Mouse (Mus musculus) forebrain, embryonic 11.5 days (tissue): ENCODE data around the gene Utf1. TPM values are rescaled to one million over a fixed set of nuclear protein-coding genes. Genes with fewer than 3 reads are reported as not detected.

ENCODE experiments used
- ATAC-seq: fragments of 200-750 bp; cut with Nextera tagmentation; replicated peaks from 2 replicates; pipeline ENCODE4 v1.8.0; 2017; ENCODE audit warnings: moderate TSS enrichment; ENCODE audit not compliant: low FRiP score
- DNase-seq: peaks from one replicate; pipeline ENCODE4 v3.0.0-alpha.2; 2017; ENCODE audit warnings: low spot score
- H3K27ac ChIP-seq: fragments of 300-500 bp; sonication (generic); 2 replicates; pipeline ENCODE4 v1.5.1; 2014; ENCODE audit warnings: low read depth, low read length
- H3K27me3 ChIP-seq: fragments of 300-500 bp; sonication (generic); 2 replicates; pipeline ENCODE4 v1.6.1; 2014; ENCODE audit warnings: mild to moderate bottlenecking, low read length, mixed read lengths; ENCODE audit not compliant: control insufficient read depth, insufficient read depth
- H3K36me3 ChIP-seq: fragments of 300-500 bp; sonication (generic); 2 replicates; pipeline ENCODE4 v1.6.1; 2014; ENCODE audit warnings: mild to moderate bottlenecking, low read length, moderate library complexity, mixed read lengths; ENCODE audit not compliant: control insufficient read depth, insufficient read depth
- H3K4me1 ChIP-seq: fragments of 300-500 bp; sonication (generic); replicated peaks from 2 replicates; pipeline ENCODE4 v1.6.1; 2014; ENCODE audit warnings: low read length, mixed read lengths; ENCODE audit not compliant: control insufficient read depth, insufficient read depth
- H3K4me2 ChIP-seq: fragments of 300-500 bp; sonication (generic); 2 replicates; pipeline ENCODE4 v1.6.1; 2014; ENCODE audit warnings: low read depth, mild to moderate bottlenecking, low read length, moderate library complexity, mixed read lengths; ENCODE audit not compliant: severe bottlenecking
- H3K4me3 ChIP-seq: fragments of 300-500 bp; sonication (generic); 2 replicates; pipeline ENCODE4 v1.5.1; 2014; ENCODE audit warnings: low read depth, low read length
- H3K9ac ChIP-seq: fragments of 300-500 bp; sonication (generic); 2 replicates; pipeline ENCODE4 v1.6.1; 2014; ENCODE audit warnings: low read length
- H3K9me3 ChIP-seq: fragments of 300-500 bp; sonication (generic); 2 replicates; pipeline ENCODE4 v1.6.1; 2016; ENCODE audit warnings: low read length, mixed read lengths; ENCODE audit not compliant: control insufficient read depth
- WGBS: fragments of 180-500 bp; shearing (Covaris S2); extraction: QIAGEN DNeasy Blood & Tissue Kit; methylation state at CpG from one replicate; pipeline ENCODE4 v1.1.7; 2014; 5-methylcytosine and 5-hydroxymethylcytosine counted together
- polyA plus RNA-seq: library from polyadenylated mRNA; unstranded; fragments of >200 nt; fragmentation: Nextera tagmentation; extraction: Ambion mirVana; gene quantifications from 2 replicates; pipeline ENCODE4 v1.2.1, GENCODE M21; 2014

Gene Utf1
- not detected in 2 replicates for polyA plus RNA-seq

DNA sequence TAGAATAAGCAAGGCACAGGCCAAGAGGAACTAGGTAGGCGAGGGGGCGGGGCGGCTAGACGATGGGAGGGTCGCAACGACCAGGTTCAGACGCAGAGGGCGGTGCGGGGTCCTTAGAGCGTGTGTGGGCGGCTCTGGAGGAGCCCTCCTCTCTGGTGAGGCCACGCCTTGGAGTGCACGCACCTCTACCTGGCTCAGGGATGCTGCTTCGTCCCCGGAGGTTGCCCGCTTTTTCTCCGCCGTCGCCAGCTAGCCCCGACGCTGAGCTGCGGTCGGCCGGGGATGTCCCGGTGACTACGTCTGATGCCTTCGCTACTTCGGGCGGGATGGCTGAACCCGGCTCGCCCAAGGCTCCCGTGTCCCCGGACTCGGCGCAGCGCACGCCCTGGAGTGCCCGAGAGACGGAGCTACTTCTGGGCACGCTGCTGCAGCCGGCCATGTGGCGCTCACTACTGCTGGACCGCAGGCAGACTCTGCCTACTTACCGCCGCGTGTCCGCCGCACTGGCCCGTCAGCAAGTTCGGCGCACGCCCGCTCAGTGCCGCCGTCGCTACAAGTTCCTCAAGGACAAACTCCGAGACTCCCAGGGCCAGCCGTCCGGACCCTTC lies at the start of gene Utf1:
Gene Utf1, plus strand, starts transcription at position 116 of the 608 bp plus-strand sequence.
- H3K4me3 ChIP-seq = peak within 1 kb of the TSS; percentile 24
- peaks cover 57% of the 10 kb centered on the region for H3K27me3 ChIP-seq
- ATAC-seq (peak; percentile 36; the same call in 1 of the 2 replicates), DNase-seq (peak; percentile 67)
- no peaks in the 10 kb centered on the region for H3K36me3 ChIP-seq
- peak within 1 kb of the TSS; percentile 42 for H3K4me2 ChIP-seq
- WGBS = 2% methylated on average over 59 of the region's 59 CpGs
- no peaks in the 10 kb centered on the region for H3K9me3 ChIP-seq
- no peak within 1 kb of the TSS for H3K9ac ChIP-seq
- no peak within 1 kb of the TSS for H3K27ac ChIP-seq
- H3K4me1 ChIP-seq = peaks cover 4% of the 10 kb centered on the region

DNA sequence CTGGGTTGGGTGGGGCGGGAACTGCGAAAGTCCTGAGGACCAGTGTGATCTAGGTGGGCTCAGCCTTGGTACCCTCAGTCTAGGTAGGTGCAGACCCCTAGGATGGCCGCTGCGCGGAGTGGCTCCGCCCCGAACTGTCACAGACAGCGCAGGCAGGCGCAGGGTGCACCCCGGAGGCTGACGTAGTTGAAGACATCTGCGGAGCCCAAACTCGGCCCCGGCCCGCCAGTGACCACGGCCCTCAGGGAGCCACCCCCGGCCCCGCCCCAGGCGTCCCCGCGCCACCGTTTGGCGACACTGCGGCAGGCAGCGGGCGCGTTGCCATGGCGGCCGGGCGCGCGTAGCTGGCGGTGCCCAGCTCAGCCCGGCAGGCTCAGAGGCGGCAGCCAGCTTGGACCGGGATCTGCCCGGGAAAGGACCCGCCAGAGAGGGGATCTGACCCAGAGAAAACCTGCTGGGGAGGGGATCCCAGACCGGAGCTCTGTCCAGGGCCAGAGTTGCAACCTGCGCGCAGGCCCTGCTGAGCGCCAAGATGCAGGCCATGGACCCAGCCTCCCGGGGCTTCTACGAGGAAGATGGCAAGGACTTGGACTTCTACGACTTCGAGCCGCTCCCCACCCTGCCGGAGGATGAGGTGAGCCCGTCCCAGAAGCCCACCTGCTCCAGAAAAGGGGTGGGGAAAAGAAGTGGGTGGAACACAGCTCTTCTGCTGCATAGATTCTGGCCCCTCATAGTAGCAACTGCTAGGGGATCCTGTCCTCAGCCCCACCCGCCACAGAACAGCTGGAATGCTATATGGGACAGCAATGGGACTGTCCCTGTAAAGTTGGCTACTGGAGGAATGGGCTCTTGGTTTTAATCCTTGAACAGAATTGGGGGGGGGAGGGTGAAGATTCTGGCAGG lies 48.7 kb upstream of the Utf1 start, which contains the start of gene Kndc1:
Gene Kndc1, plus strand, starts transcription at position 42 of the 903 bp plus-strand sequence.
- Histone ChIP-seq H3K4me2 (peak within 1 kb of the TSS; percentile 83), H3K36me3 (no peaks in the 10 kb centered on the region), H3K4me1 (no peaks in the 10 kb centered on the region), H3K9ac (peak within 1 kb of the TSS; percentile 47; the same call in 1 of the 2 replicates), H3K27me3 (peaks cover 25% of the 10 kb centered on the region), H3K4me3 (peak within 1 kb of the TSS; percentile 46), H3K9me3 (no peaks in the 10 kb centered on the region), H3K27ac (no peak within 1 kb of the TSS)
- DNase-seq (peak; percentile 74), ATAC-seq (peak; percentile 78)
- under 1% methylated on average over 50 of the region's 50 CpGs for WGBS

DNA sequence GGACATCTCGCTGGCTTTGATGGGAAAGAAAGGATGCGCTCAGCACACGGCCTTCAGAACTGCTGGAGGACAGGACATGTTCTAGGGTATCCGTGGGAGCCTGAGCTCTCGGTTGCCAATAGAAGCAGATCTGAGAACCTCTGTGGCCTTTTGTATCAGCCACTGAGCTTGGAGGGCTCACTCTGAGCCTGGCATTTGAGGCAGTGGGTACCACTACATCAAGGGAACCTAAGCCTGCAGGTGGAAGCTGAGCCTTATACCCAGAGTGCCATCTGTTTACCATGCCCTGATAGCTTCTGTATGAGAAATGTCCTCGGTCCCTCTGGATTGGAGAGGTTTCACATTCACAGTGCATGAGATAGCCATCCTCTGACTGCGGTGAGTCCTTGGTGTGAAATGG lies 47.3 kb upstream of the Utf1 start:
- Histone ChIP-seq H3K27ac (no peak overlapping the region), H3K9ac (no peak overlapping the region), H3K36me3 (no peaks in the 10 kb centered on the region), H3K9me3 (no peaks in the 10 kb centered on the region), H3K4me2 (no peak overlapping the region), H3K4me1 (no peaks in the 10 kb centered on the region), H3K4me3 (no peak overlapping the region), H3K27me3 (peaks cover 25% of the 10 kb centered on the region)
- WGBS = 82% methylated on average over 7 of the region's 7 CpGs
- ATAC-seq = no peak
- no peak for DNase-seq

DNA sequence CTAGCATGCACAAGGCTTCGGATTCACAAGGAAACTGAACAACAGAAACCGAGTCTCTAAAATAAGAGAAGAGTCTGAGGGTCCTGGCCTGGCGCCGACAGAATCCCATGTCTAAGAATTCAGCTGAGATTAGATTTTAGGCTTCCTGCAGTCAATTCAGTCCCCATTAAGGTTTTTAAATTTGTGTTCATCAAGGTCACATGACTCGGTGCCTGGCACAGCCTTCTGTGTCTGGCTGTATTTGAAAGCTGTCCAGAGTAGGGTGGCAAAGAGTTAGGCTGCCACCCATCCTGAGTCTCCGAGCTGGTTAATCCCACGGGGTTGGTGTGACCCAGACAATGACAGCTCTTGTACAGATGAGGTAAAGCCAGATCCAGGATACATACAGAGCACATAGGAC lies 46.8 kb upstream of the Utf1 start:
- Histone ChIP-seq H3K27me3 (peaks cover 25% of the 10 kb centered on the region), H3K27ac (no peak overlapping the region), H3K9ac (no peak overlapping the region), H3K4me1 (no peaks in the 10 kb centered on the region), H3K4me3 (no peak overlapping the region), H3K4me2 (no peak overlapping the region), H3K36me3 (no peaks in the 10 kb centered on the region), H3K9me3 (no peaks in the 10 kb centered on the region)
- WGBS = 82% methylated on average over 7 of the region's 7 CpGs
- DNase-seq = no peak
- no peak for ATAC-seq

DNA sequence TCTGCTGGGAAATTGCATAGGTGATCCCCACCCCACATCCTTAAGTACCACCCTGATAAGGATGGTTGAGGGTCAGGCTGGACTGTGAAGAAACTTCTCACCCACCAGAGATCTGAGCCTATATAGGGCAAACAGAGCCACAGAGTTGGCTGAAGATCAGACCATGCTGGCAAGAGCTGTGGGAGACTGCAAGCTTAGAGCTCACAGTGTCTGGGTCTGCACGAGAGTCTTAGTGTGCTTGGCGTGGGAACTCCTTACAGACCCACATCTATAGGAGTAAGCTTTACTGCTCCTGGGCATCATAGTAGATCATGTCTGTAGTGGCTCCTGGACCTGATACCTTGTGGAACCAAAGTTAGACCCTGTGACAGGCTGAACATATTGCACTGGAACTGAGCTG lies 45.0 kb upstream of the Utf1 start:
- DNase-seq (no peak), ATAC-seq (no peak)
- WGBS = 84% methylated on average over 2 of the region's 2 CpGs
- H3K27me3 ChIP-seq = peaks cover 22% of the 10 kb centered on the region
- no peaks in the 10 kb centered on the region for H3K9me3 ChIP-seq
- no peaks in the 10 kb centered on the region for H3K36me3 ChIP-seq
- H3K4me1 ChIP-seq = no peaks in the 10 kb centered on the region
- H3K4me2 ChIP-seq = no peak overlapping the region
- no peak overlapping the region for H3K27ac ChIP-seq
- no peak overlapping the region for H3K4me3 ChIP-seq
- H3K9ac ChIP-seq = no peak overlapping the region

DNA sequence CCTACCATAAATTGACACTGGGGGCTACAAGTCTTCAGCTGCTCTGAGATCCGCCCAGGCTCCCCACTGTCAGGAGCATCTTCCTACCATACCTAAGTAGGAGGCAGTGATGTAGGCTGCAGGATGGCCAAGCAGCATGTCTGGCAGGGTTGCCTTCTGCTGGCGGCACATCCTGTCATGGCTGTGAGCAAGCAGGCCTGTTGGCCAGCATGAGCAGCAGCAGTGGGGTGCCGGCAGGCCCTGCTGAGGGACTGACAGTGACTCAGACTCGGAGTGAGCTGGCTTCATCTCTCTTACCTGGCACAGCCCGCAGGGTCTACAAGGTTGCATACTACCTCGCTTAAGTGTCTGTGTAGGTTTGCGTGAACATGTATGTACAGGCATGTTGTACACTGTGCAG lies 44.1 kb upstream of the Utf1 start:
- ATAC-seq = no peak
- 88% methylated on average over 7 of the region's 7 CpGs for WGBS
- H3K36me3 ChIP-seq = no peaks in the 10 kb centered on the region
- no peak for DNase-seq
- no peaks in the 10 kb centered on the region for H3K4me1 ChIP-seq
- H3K4me2 ChIP-seq = no peak overlapping the region
- no peaks in the 10 kb centered on the region for H3K9me3 ChIP-seq
- no peak overlapping the region for H3K27ac ChIP-seq
- peaks cover 15% of the 10 kb centered on the region for H3K27me3 ChIP-seq
- no peak overlapping the region for H3K4me3 ChIP-seq
- H3K9ac ChIP-seq = no peak overlapping the region

DNA sequence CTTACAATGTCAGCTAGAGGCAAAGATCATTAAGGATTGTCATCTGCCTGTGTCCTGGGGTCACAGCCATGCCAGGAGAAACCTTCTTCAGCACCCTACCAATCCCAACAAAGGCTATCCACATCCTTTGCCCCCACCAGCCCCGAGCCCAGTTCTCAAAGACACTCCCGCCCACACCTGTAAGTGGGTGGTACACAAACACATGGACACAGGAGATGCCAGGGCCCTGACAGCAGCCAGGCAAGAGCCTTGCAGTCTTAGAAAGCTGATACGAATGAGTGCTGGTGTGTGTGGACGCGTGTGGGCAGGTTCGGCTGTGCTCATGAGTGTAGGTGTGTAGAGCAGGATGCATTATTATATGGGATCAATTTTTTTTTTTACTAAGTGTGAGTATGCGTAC lies 43.1 kb upstream of the Utf1 start:
- WGBS = 94% methylated on average over 7 of the region's 7 CpGs
- Histone ChIP-seq H3K36me3 (no peaks in the 10 kb centered on the region), H3K4me2 (no peak overlapping the region), H3K9ac (no peak overlapping the region), H3K27me3 (peaks cover 6% of the 10 kb centered on the region), H3K4me3 (no peak overlapping the region), H3K27ac (no peak overlapping the region), H3K9me3 (no peaks in the 10 kb centered on the region), H3K4me1 (no peaks in the 10 kb centered on the region; the same call in 1 of the 2 replicates)
- DNase-seq (no peak), ATAC-seq (no peak)

DNA sequence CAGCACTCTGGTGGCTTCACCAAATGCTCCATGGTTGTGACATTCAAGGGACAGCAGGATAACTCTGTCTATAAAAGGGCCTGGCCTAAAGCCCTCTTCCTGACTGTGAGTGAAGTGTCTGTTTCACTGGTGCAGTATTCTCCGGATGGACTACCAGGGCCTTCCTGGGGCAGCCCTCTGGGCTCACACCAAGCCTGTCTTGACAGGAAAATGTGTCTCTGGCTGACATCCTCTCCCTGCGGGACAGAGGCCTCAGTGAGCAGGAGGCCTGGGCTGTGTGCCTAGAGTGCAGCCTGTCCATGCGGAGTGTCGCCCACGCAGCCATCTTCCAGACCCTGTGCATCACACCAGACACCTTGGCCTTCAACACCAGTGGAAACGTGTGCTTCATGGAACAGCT lies 42.7 kb upstream of the Utf1 start:
- 89% methylated on average over 6 of the region's 6 CpGs for WGBS

More for the DNA sequence above, 42.7 kb upstream of the Utf1 start:
- no peak for DNase-seq
- Histone ChIP-seq H3K9ac (no peak overlapping the region), H3K27me3 (peaks cover 2% of the 10 kb centered on the region; the same call in 1 of the 2 replicates), H3K4me1 (no peaks in the 10 kb centered on the region; the same call in 1 of the 2 replicates), H3K4me3 (no peak overlapping the region), H3K4me2 (no peak overlapping the region), H3K27ac (no peak overlapping the region), H3K36me3 (no peaks in the 10 kb centered on the region), H3K9me3 (no peaks in the 10 kb centered on the region)
- no peak for ATAC-seq
